Mouse (Mus musculus): Measurements from ENCODE around the gene Bnip3. TPM values are rescaled to one million over a fixed set of nuclear protein-coding genes. Genes with fewer than 3 reads are reported as not detected.

The Bnip3 gene
- polyA plus RNA-seq, 1 experiment from 2014 or later, result 138 TPM

- no peak for ATAC-seq (ENCODE audit: insufficient read depth, low FRiP score)
- Histone ChIP-seq H3K4me3 (replicated peaks; ENCODE audit: low read length) (peak within 1 kb of the TSS; percentile 44), H3K9ac (ENCODE audit: low read length) (no peak within 1 kb of the TSS; the same call in 1 of the 2 replicates), H3K27ac (ENCODE audit: low read length) (no peak within 1 kb of the TSS), H3K36me3 (ENCODE audit: control insufficient read depth, insufficient read depth, low read length) (no peaks in the 10 kb centered on the region), H3K27me3 (ENCODE audit: control insufficient read depth, insufficient read depth, low read length) (peaks cover 47% of the 10 kb centered on the region), H3K9me3 (replicated peaks; ENCODE audit: control insufficient read depth, low read length) (no peaks in the 10 kb centered on the region), H3K4me1 (ENCODE audit: control insufficient read depth, insufficient read depth, low read length) (0 out of 2 replicates have a peak, but pooled peaks cover 6% of the 10 kb centered on the region), H3K4me2 (ENCODE audit: low read depth, low read length) (peak within 1 kb of the TSS; percentile 57)
- under 1% methylated on average over 78 of the region's 78 CpGs for WGBS
Observed at GRCm38 (mm10) chr7:138940612-138941461, 31.5 kb upstream of the Bnip3 start, which contains the start of gene Jakmip3. Gene Jakmip3, plus strand, starts transcription at chr7:138940730.

- H3K27me3 ChIP-seq (ENCODE audit: control insufficient read depth, insufficient read depth, low read length), result peaks cover 47% of the 10 kb centered on the region
- ATAC-seq (ENCODE audit: insufficient read depth, low FRiP score), result no peak
- no peaks in the 10 kb centered on the region for H3K36me3 ChIP-seq (ENCODE audit: control insufficient read depth, insufficient read depth, low read length)
- WGBS, result 2% methylated on average over 17 of the region's 17 CpGs
- H3K4me1 ChIP-seq (ENCODE audit: control insufficient read depth, insufficient read depth, low read length), result 0 out of 2 replicates have a peak, but pooled peaks cover 6% of the 10 kb centered on the region
- H3K4me2 ChIP-seq (ENCODE audit: low read depth, low read length), result peak overlapping the region; percentile 57
- no peaks in the 10 kb centered on the region for H3K9me3 ChIP-seq (replicated peaks; ENCODE audit: control insufficient read depth, low read length)
- no peak overlapping the region; the same call in 1 of the 2 replicates for H3K9ac ChIP-seq (ENCODE audit: low read length)
- peak overlapping the region; percentile 44 for H3K4me3 ChIP-seq (replicated peaks; ENCODE audit: low read length)
- H3K27ac ChIP-seq (ENCODE audit: low read length), result no peak overlapping the region
Observed at GRCm38 (mm10) chr7:138940256-138940611, 30.9 kb upstream of the Bnip3 start.

GRCm38 (mm10) chr7:138938991-138939390, 29.7 kb upstream of the Bnip3 start:
- Histone ChIP-seq H3K9me3 (replicated peaks; ENCODE audit: control insufficient read depth, low read length) (no peaks in the 10 kb centered on the region; the same call in 1 of the 2 replicates), H3K36me3 (ENCODE audit: control insufficient read depth, insufficient read depth, low read length) (no peaks in the 10 kb centered on the region), H3K27ac (ENCODE audit: low read length) (no peak overlapping the region), H3K4me3 (replicated peaks; ENCODE audit: low read length) (no peak overlapping the region), H3K4me1 (ENCODE audit: control insufficient read depth, insufficient read depth, low read length) (0 out of 2 replicates have a peak, but pooled peaks cover 6% of the 10 kb centered on the region), H3K9ac (ENCODE audit: low read length) (no peak overlapping the region), H3K27me3 (ENCODE audit: control insufficient read depth, insufficient read depth, low read length) (peaks cover 44% of the 10 kb centered on the region), H3K4me2 (ENCODE audit: low read depth, low read length) (no peak overlapping the region)
- WGBS, result 77% methylated on average over 7 of the region's 7 CpGs
- ATAC-seq (ENCODE audit: insufficient read depth, low FRiP score), result no peak

- Histone ChIP-seq H3K9me3 (replicated peaks; ENCODE audit: control insufficient read depth, low read length) (no peaks in the 10 kb centered on the region; the same call in 1 of the 2 replicates), H3K27me3 (ENCODE audit: control insufficient read depth, insufficient read depth, low read length) (peaks cover 6% of the 10 kb centered on the region), H3K4me1 (ENCODE audit: control insufficient read depth, insufficient read depth, low read length) (no peaks in the 10 kb centered on the region), H3K4me2 (ENCODE audit: low read depth, low read length) (no peak overlapping the region), H3K36me3 (ENCODE audit: control insufficient read depth, insufficient read depth, low read length) (no peaks in the 10 kb centered on the region), H3K9ac (ENCODE audit: low read length) (no peak overlapping the region), H3K27ac (ENCODE audit: low read length) (no peak overlapping the region), H3K4me3 (replicated peaks; ENCODE audit: low read length) (no peak overlapping the region)
- no peak for ATAC-seq (ENCODE audit: insufficient read depth, low FRiP score)
- WGBS, result 84% methylated on average over 3 of the region's 3 CpGs
Observed at GRCm38 (mm10) chr7:138934523-138934922, 25.2 kb upstream of the Bnip3 start.

- H3K9ac ChIP-seq (ENCODE audit: low read length), result no peak overlapping the region
- no peak overlapping the region for H3K27ac ChIP-seq (ENCODE audit: low read length)
- ATAC-seq (ENCODE audit: insufficient read depth, low FRiP score), result no peak
- H3K27me3 ChIP-seq (ENCODE audit: control insufficient read depth, insufficient read depth, low read length), result no peaks in the 10 kb centered on the region; the same call in 1 of the 2 replicates
- WGBS, result 92% methylated on average over 4 of the region's 4 CpGs
- no peaks in the 10 kb centered on the region for H3K4me1 ChIP-seq (ENCODE audit: control insufficient read depth, insufficient read depth, low read length)
- H3K4me2 ChIP-seq (ENCODE audit: low read depth, low read length), result no peak overlapping the region
- H3K9me3 ChIP-seq (replicated peaks; ENCODE audit: control insufficient read depth, low read length), result no peaks in the 10 kb centered on the region
- no peak overlapping the region for H3K4me3 ChIP-seq (replicated peaks; ENCODE audit: low read length)
- H3K36me3 ChIP-seq (ENCODE audit: control insufficient read depth, insufficient read depth, low read length), result no peaks in the 10 kb centered on the region
Observed at GRCm38 (mm10) chr7:138928456-138928855, 19.1 kb upstream of the Bnip3 start.

GRCm38 (mm10) chr7:138923756-138924425, 14.6 kb upstream of the Bnip3 start:
- H3K27ac ChIP-seq (ENCODE audit: low read length), result no peak overlapping the region
- H3K9ac ChIP-seq (ENCODE audit: low read length), result no peak overlapping the region
- no peaks in the 10 kb centered on the region for H3K36me3 ChIP-seq (ENCODE audit: control insufficient read depth, insufficient read depth, low read length)
- WGBS, result 11% methylated on average over 3 of the region's 3 CpGs
- no peaks in the 10 kb centered on the region for H3K27me3 ChIP-seq (ENCODE audit: control insufficient read depth, insufficient read depth, low read length)
- H3K4me3 ChIP-seq (replicated peaks; ENCODE audit: low read length), result no peak overlapping the region
- peaks cover 8% of the 10 kb centered on the region; the same call in 1 of the 2 replicates for H3K4me1 ChIP-seq (ENCODE audit: control insufficient read depth, insufficient read depth, low read length)
- H3K4me2 ChIP-seq (ENCODE audit: low read depth, low read length), result no peak overlapping the region
- no peaks in the 10 kb centered on the region for H3K9me3 ChIP-seq (replicated peaks; ENCODE audit: control insufficient read depth, low read length)
- ATAC-seq (ENCODE audit: insufficient read depth, low FRiP score), result no peak

GRCm38 (mm10) chr7:138921611-138922010, 12.3 kb upstream of the Bnip3 start:
- WGBS, result 96% methylated on average over 8 of the region's 8 CpGs
- no peak for ATAC-seq (ENCODE audit: insufficient read depth, low FRiP score)
- H3K36me3 ChIP-seq (ENCODE audit: control insufficient read depth, insufficient read depth, low read length), result no peaks in the 10 kb centered on the region

GRCm38 (mm10) chr7:138919156-138919944, 10.0 kb upstream of the Bnip3 start:
- peak; percentile 91 for ATAC-seq (ENCODE audit: insufficient read depth, low FRiP score)
- WGBS, result 1% methylated on average over 26 of the region's 26 CpGs

More at GRCm38 (mm10) chr7:138921611-138922010, 12.3 kb upstream of the Bnip3 start:
- H3K4me1 ChIP-seq (ENCODE audit: control insufficient read depth, insufficient read depth, low read length), result peaks cover 10% of the 10 kb centered on the region; the same call in 1 of the 2 replicates
- H3K9ac ChIP-seq (ENCODE audit: low read length), result no peak overlapping the region
- H3K4me3 ChIP-seq (replicated peaks; ENCODE audit: low read length), result no peak overlapping the region
- no peak overlapping the region for H3K4me2 ChIP-seq (ENCODE audit: low read depth, low read length)
- H3K27me3 ChIP-seq (ENCODE audit: control insufficient read depth, insufficient read depth, low read length), result no peaks in the 10 kb centered on the region
- H3K27ac ChIP-seq (ENCODE audit: low read length), result no peak overlapping the region
- H3K9me3 ChIP-seq (replicated peaks; ENCODE audit: control insufficient read depth, low read length), result no peaks in the 10 kb centered on the region

More at GRCm38 (mm10) chr7:138919156-138919944, 10.0 kb upstream of the Bnip3 start:
- Histone ChIP-seq H3K4me3 (replicated peaks; ENCODE audit: low read length) (peak overlapping the region; percentile 46), H3K36me3 (ENCODE audit: control insufficient read depth, insufficient read depth, low read length) (no peaks in the 10 kb centered on the region), H3K4me1 (ENCODE audit: control insufficient read depth, insufficient read depth, low read length) (peaks cover 10% of the 10 kb centered on the region; the same call in 1 of the 2 replicates), H3K9ac (ENCODE audit: low read length) (peak overlapping the region; percentile 66), H3K4me2 (ENCODE audit: low read depth, low read length) (peak overlapping the region; percentile 76), H3K27me3 (ENCODE audit: control insufficient read depth, insufficient read depth, low read length) (no peaks in the 10 kb centered on the region), H3K27ac (ENCODE audit: low read length) (peak overlapping the region; percentile 92), H3K9me3 (replicated peaks; ENCODE audit: control insufficient read depth, low read length) (no peaks in the 10 kb centered on the region)

Data from stomach, embryonic 16.5 days (tissue).